Mouse (Mus musculus) intestine, embryonic 15.5 days (tissue): Measurements from ENCODE around the gene Ddr1. TPM values are rescaled to one million over a fixed set of nuclear protein-coding genes. Genes with fewer than 3 reads are reported as not detected.

Source experiments
- ATAC-seq: fragments of 200-750 bp; cut with Nextera tagmentation; 2 replicates; pipeline ENCODE4 v1.8.0; 2017; ENCODE audit warnings: moderate TSS enrichment, moderate library complexity
- H3K27ac ChIP-seq: fragments of 300-500 bp; sonication (generic); 2 replicates; pipeline ENCODE4 v1.5.1; 2015; ENCODE audit warnings: mild to moderate bottlenecking, inconsistent platforms
- H3K27me3 ChIP-seq: fragments of 300-500 bp; sonication (generic); replicated peaks from 2 replicates; pipeline ENCODE4 v1.6.1; 2015; ENCODE audit warnings: inconsistent platforms
- H3K36me3 ChIP-seq: fragments of 300-500 bp; sonication (generic); 2 replicates; pipeline ENCODE4 v1.6.1; 2015; ENCODE audit warnings: inconsistent platforms
- H3K4me1 ChIP-seq: fragments of 300-500 bp; sonication (generic); replicated peaks from 2 replicates; pipeline ENCODE4 v1.6.1; 2015; ENCODE audit warnings: inconsistent platforms
- H3K4me2 ChIP-seq: fragments of 300-500 bp; sonication (generic); replicated peaks from 2 replicates; pipeline ENCODE4 v1.6.1; 2015; ENCODE audit warnings: mild to moderate bottlenecking, inconsistent platforms
- H3K4me3 ChIP-seq: fragments of 300-500 bp; sonication (generic); replicated peaks from 2 replicates; pipeline ENCODE4 v1.5.1; 2015; ENCODE audit warnings: inconsistent platforms
- H3K9ac ChIP-seq: fragments of 300-500 bp; sonication (generic); 2 replicates; pipeline ENCODE4 v1.6.1; 2015; ENCODE audit warnings: inconsistent platforms
- H3K9me3 ChIP-seq: fragments of 300-500 bp; sonication (generic); 2 replicates; pipeline ENCODE4 v1.6.1; 2016; ENCODE audit warnings: inconsistent platforms
- WGBS: fragments of 180-500 bp; shearing (Covaris S2); methylation state at CpG from one replicate; pipeline ENCODE4 v1.1.7; 2015; 5-methylcytosine and 5-hydroxymethylcytosine counted together
- polyA plus RNA-seq: library from polyadenylated mRNA; unstranded; fragments of >200 nt; fragmentation: Nextera tagmentation; extraction: Ambion mirVana; gene quantifications from 2 replicates; pipeline ENCODE4 v1.2.1, GENCODE M21; 2015

Ddr1 gene
- polyA plus RNA-seq, 1 experiment from 2014 or later = 54.0 TPM

DNA sequence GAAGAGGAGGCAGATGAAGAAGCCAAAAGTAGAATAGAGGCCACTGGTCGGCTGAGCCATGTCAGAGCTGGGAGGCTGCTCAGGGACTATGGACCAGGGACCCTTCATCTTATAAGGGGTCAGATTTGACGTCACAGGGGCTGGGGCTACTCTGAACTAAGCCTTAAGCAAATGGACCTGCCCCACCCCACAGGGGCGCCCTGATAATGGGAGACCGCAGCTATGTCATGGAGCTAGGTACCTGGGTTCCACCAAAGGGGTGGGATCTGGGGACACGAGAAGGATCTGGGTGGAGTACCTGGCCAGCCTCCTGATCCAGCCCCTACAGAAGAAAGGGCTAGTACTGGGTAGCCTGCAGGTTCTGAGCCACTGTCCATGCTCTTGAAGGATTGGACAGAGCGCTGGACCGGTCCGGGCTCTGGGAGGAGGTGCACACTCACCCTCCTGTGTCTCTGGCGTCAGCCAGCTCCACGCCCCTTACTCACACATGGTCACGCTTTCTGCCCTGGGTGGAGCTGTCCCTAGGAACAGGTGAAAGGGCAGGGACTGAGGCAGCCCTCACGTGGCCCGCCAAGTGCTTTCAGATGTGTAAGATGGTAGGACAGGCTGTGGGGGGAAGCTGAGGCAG is 60.7 kb downstream of the Ddr1 start, which contains the start of gene Mucl3:
TSS of gene Mucl3 (minus strand) at position 87 of the 628 bp plus-strand sequence.
- H3K4me2 ChIP-seq = no peak within 1 kb of the TSS; the same call in 1 of the 2 replicates
- H3K4me3 ChIP-seq = no peak within 1 kb of the TSS
- 62% methylated on average over 13 of the region's 13 CpGs for WGBS
- no peaks in the 10 kb centered on the region for H3K27me3 ChIP-seq
- no peaks in the 10 kb centered on the region for H3K9me3 ChIP-seq
- no peak within 1 kb of the TSS for H3K9ac ChIP-seq
- no peaks in the 10 kb centered on the region for H3K36me3 ChIP-seq
- H3K4me1 ChIP-seq = 0 out of 2 replicates have a peak, but pooled peaks cover 5% of the 10 kb centered on the region
- peak; percentile 42; the same call in 1 of the 2 replicates for ATAC-seq
- H3K27ac ChIP-seq = no peak within 1 kb of the TSS

DNA sequence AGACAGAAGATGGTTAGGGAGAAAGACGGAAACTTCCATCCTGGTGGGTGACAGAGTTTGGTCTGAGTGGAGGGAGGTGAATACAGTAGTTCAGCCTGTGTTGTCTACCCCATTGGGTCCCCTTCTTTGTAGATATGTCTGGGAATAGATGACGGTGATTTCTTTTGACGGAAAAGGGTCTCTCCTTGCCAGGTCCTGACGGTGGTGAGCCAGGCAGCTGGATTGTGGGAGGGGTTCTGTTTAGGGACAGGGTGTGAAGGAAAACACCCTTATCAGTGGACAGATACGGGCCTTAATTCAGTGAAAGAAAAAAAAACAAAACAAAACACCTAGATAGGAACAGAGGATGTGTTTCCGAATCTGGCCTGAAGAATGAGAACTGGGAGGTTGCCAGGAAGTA is 65.1 kb downstream of the Ddr1 start:
- no peak overlapping the region for H3K4me3 ChIP-seq
- 61% methylated on average over 6 of the region's 6 CpGs for WGBS
- H3K9ac ChIP-seq = no peak overlapping the region

DNA sequence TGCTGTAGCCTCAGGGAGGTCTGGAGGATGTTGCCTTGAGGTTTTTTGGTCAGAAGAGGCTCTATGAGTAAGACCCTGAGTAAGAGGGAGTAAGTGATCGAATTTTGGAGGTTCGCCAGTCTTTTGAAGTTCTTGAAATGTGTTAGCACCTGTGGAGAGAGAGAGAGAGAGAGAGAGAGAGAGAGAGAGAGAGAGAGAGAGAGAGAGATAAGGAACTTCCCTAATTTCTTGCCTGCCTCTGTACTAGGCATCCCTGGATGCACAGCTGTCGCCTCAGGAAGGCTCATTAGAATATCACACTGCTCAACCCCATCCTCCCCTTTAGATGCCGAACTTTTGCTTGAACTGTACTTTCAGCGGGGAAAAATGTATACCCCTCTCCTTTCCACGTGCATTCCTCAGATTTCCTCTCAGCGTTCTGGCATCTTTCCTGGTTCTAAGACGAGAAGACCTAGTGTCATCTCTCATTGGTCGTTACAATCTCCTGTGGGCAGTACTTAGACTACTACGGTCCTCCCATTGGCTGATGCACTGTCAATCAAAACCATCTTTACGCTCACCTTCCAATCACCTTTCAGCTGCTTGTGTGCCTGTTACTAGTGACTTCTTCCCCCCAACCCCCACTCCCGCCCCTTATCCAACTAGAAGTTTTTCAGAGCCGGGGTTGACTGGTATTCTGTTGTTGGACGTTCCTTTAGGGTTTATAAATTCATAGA is 65.8 kb downstream of the Ddr1 start:
- peak; percentile 87 for ATAC-seq
- Histone ChIP-seq H3K4me1 (no peaks in the 10 kb centered on the region), H3K9ac (no peak overlapping the region), H3K36me3 (no peaks in the 10 kb centered on the region), H3K27me3 (no peaks in the 10 kb centered on the region), H3K9me3 (no peaks in the 10 kb centered on the region), H3K4me3 (no peak overlapping the region), H3K27ac (0 out of 2 replicates have a peak overlapping the region, but pooled peaks have one; percentile 51), H3K4me2 (peak overlapping the region; percentile 40)
- 23% methylated on average over 14 of the region's 14 CpGs for WGBS

More for the DNA sequence above, 65.1 kb downstream of the Ddr1 start:
- H3K9me3 ChIP-seq = no peaks in the 10 kb centered on the region
- H3K4me1 ChIP-seq = 0 out of 2 replicates have a peak, but pooled peaks cover 5% of the 10 kb centered on the region
- no peak for ATAC-seq
- no peaks in the 10 kb centered on the region for H3K36me3 ChIP-seq
- H3K27me3 ChIP-seq = no peaks in the 10 kb centered on the region
- peak overlapping the region; percentile 51; the same call in 1 of the 2 replicates for H3K27ac ChIP-seq
- H3K4me2 ChIP-seq = peak overlapping the region; percentile 17; the same call in 1 of the 2 replicates

DNA sequence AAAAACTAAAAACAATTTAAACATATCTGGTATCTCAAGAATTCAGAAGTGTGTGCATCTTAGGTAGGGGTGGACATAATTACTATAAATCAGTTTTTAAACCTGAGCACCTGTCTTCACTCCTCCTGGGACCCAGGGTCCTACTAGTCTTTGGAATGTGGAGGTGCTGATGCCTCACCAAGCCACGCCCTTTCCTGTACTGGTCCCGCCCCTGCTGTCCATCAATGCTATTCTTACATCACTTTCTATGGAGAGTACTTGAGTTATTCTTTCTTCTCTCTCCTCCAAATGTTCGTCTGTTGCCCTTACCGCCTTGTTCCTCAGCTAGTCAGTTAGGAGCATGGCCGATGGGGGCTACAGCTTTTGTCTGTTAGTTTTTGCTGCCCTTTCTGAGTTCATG is 68.1 kb downstream of the Ddr1 start:
- ATAC-seq = 0 out of 2 replicates have a peak, but pooled peaks have one; percentile 19
- H3K27ac ChIP-seq = no peak overlapping the region
- no peaks in the 10 kb centered on the region for H3K4me1 ChIP-seq
- no peak overlapping the region for H3K9ac ChIP-seq
- H3K9me3 ChIP-seq = no peaks in the 10 kb centered on the region
- H3K27me3 ChIP-seq = no peaks in the 10 kb centered on the region
- no peak overlapping the region for H3K4me2 ChIP-seq
- no peaks in the 10 kb centered on the region for H3K36me3 ChIP-seq
- WGBS = 39% methylated on average over 5 of the region's 5 CpGs
- no peak overlapping the region for H3K4me3 ChIP-seq

DNA sequence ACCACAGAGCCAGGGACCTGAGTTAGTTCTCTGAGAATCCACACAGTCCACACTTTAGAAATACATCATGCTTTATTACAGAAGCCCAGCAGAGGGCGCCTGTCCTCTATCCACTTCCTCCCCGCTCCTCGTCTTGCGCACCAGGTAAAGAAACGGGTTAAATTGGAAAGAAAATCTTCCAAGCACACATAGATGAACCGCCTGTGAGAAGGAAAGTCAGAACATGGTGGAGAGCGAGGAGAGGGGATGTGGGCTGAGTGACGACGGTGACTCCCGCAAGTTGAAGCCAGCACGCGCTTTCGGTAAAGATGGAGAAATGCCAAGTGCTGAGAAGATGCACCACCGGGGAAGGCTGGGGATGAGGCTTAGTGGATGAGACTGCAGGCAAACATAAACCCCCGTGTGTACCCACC is 68.7 kb downstream of the Ddr1 start:
- under 1% methylated on average over 15 of the region's 15 CpGs for WGBS
- H3K27ac ChIP-seq = no peak overlapping the region

DNA sequence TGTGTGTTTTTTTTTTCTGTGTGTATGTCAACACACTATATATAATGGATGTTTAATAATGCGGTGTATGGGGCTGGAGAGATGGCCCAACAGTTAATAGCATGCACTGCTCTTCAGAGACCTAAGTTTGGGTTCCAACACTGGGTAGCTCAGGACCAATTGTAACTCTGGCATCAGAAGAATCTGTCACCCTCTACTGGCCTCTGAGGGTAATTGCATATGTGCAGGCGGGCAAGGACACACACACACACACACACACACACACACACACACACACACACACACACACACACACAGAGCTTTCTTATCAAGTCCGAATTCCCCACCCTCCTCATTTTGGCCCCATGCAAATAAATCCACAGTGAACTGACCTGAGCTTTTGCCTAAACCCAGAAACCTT is 69.2 kb downstream of the Ddr1 start:
- no peaks in the 10 kb centered on the region for H3K27me3 ChIP-seq
- no peak overlapping the region for H3K9ac ChIP-seq
- no peak overlapping the region for H3K27ac ChIP-seq
- no peak overlapping the region for H3K4me3 ChIP-seq
- no peak for ATAC-seq
- H3K36me3 ChIP-seq = no peaks in the 10 kb centered on the region
- H3K4me2 ChIP-seq = no peak overlapping the region; the same call in 1 of the 2 replicates
- H3K4me1 ChIP-seq = no peaks in the 10 kb centered on the region
- 78% methylated on average over 3 of the region's 3 CpGs for WGBS
- no peaks in the 10 kb centered on the region for H3K9me3 ChIP-seq

More for the DNA sequence above, 68.7 kb downstream of the Ddr1 start:
- no peaks in the 10 kb centered on the region for H3K36me3 ChIP-seq
- H3K9me3 ChIP-seq = no peaks in the 10 kb centered on the region
- peak; percentile 52 for ATAC-seq
- H3K27me3 ChIP-seq = no peaks in the 10 kb centered on the region
- H3K4me2 ChIP-seq = peak overlapping the region; percentile 64
- H3K9ac ChIP-seq = no peak overlapping the region
- H3K4me3 ChIP-seq = peak overlapping the region; percentile 33
- no peaks in the 10 kb centered on the region for H3K4me1 ChIP-seq

DNA sequence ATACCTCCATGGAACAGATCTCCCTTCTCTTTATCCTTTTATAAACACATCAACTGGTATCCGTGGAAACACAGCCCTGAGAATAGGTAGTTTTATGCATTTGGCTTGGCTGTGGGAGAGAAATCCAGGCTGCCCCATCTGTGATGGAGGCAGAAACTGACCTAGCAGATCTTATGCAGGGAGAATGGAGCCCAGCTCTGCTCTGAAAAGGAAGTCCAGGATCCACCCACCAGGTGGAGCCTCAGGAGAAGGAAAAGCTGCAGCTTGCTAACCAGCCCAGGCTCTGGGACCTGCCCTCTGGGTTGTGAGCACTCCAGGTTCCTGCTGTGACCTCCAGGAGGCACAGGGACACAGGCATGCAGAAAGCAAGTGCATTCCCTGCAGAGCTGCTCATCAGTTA is 70.4 kb downstream of the Ddr1 start:
- H3K4me1 ChIP-seq = no peaks in the 10 kb centered on the region
- H3K36me3 ChIP-seq = no peaks in the 10 kb centered on the region
- H3K4me2 ChIP-seq = no peak overlapping the region
- peak; percentile 61 for ATAC-seq
- 0% methylated on average over 1 of the region's 1 CpGs for WGBS
- no peak overlapping the region for H3K4me3 ChIP-seq
- H3K27ac ChIP-seq = no peak overlapping the region
- no peaks in the 10 kb centered on the region for H3K9me3 ChIP-seq
- H3K9ac ChIP-seq = no peak overlapping the region
- H3K27me3 ChIP-seq = no peaks in the 10 kb centered on the region

Other genes with a start within 250 kb of the Ddr1 start
- 38.8 and 51.7 TPM in 2 replicates for gene H2-Q10, start 234.5 kb downstream of the Ddr1 start, polyA plus RNA-seq
- not detected in 2 replicates for gene Pou5f1, start 198.6 kb downstream of the Ddr1 start, polyA plus RNA-seq
- gene Tcf19, start 187.8 kb downstream of the Ddr1 start, polyA plus RNA-seq = 63.6 and 66.4 TPM in 2 replicates
- 15.4 and 15.8 TPM in 2 replicates for gene Cchcr1, start 187.5 kb downstream of the Ddr1 start, polyA plus RNA-seq
- 0.40 and 0.80 TPM in 2 replicates for gene Psors1c2, start 171.4 kb downstream of the Ddr1 start, polyA plus RNA-seq
- 0.05 TPM in 1 of 2 replicates, not detected in the other for gene Cdsn, start 152.5 kb downstream of the Ddr1 start, polyA plus RNA-seq
- gene 2300002M23Rik, start 137.2 kb downstream of the Ddr1 start, polyA plus RNA-seq = not detected in 2 replicates
- 2.6 and 2.8 TPM in 2 replicates for gene Sfta2, start 103.1 kb downstream of the Ddr1 start, polyA plus RNA-seq
- not detected in 2 replicates for gene Gm9573, start 78.0 kb downstream of the Ddr1 start, polyA plus RNA-seq
- 0.39 and 0.44 TPM in 2 replicates for gene Mucl3, start 60.9 kb downstream of the Ddr1 start, polyA plus RNA-seq
- gene Vars2, start 37.0 kb downstream of the Ddr1 start, polyA plus RNA-seq = 18.3 and 18.9 TPM in 2 replicates
- 43.8 TPM in 2 replicates for gene Gtf2h4, start 30.9 kb downstream of the Ddr1 start, polyA plus RNA-seq
- 13.9 and 14.4 TPM in 2 replicates for gene Ier3, start 117.1 kb upstream of the Ddr1 start, polyA plus RNA-seq
- 49.1 and 49.4 TPM in 2 replicates for gene Flot1, start 118.6 kb upstream of the Ddr1 start, polyA plus RNA-seq
- gene Tubb5, start 133.7 kb upstream of the Ddr1 start, polyA plus RNA-seq = 729 and 776 TPM in 2 replicates
- 14.9 and 16.1 TPM in 2 replicates for gene Mdc1, start 136.9 kb upstream of the Ddr1 start, polyA plus RNA-seq
- gene Nrm, start 156.7 kb upstream of the Ddr1 start, polyA plus RNA-seq = 48.5 and 51.7 TPM in 2 replicates
- 19.6 TPM in 2 replicates for gene Ppp1r18, start 161.0 kb upstream of the Ddr1 start, polyA plus RNA-seq
- gene Dhx16, start 175.2 kb upstream of the Ddr1 start, polyA plus RNA-seq = 43.1 and 44.2 TPM in 2 replicates
- 25.5 and 31.9 TPM in 2 replicates for gene 2310061I04Rik, start 192.8 kb upstream of the Ddr1 start, polyA plus RNA-seq
- 47.2 and 47.7 TPM in 2 replicates for gene Atat1, start 205.5 kb upstream of the Ddr1 start, polyA plus RNA-seq
- gene Mrps18b, start 211.8 kb upstream of the Ddr1 start, polyA plus RNA-seq = 126 and 139 TPM in 2 replicates
- gene Ppp1r10, start 211.8 kb upstream of the Ddr1 start, polyA plus RNA-seq = 32.4 and 32.9 TPM in 2 replicates